Mouse (Mus musculus) intestine, embryonic 16.5 days (tissue): ENCODE measurements around the gene Tas2r117. TPM values are rescaled to one million over a fixed set of nuclear protein-coding genes. Genes with fewer than 3 reads are reported as not detected.
A peak's percentile ranks its signal among the peaks of the same experiment; 100 is the strongest.

Experiments used
- ATAC-seq: fragments of 200-750 bp; cut with Nextera tagmentation; 2 replicates; pipeline ENCODE4 v1.8.0; 2017; ENCODE audit warnings: moderate TSS enrichment, moderate library complexity
- H3K27ac ChIP-seq: fragments of 300-500 bp; sonication (generic); 2 replicates; pipeline ENCODE4 v1.5.1; 2014; ENCODE audit warnings: mild to moderate bottlenecking, low read length
- H3K27me3 ChIP-seq: fragments of 300-500 bp; sonication (generic); replicated peaks from 2 replicates; pipeline ENCODE4 v1.6.1; 2014; ENCODE audit warnings: low read length, control low read depth, mixed read lengths; ENCODE audit not compliant: control insufficient read depth, insufficient read depth
- H3K36me3 ChIP-seq: fragments of 300-500 bp; sonication (generic); 2 replicates; pipeline ENCODE4 v1.6.1; 2014; ENCODE audit warnings: low read length, control low read depth; ENCODE audit not compliant: control insufficient read depth, insufficient read depth
- H3K4me1 ChIP-seq: fragments of 300-500 bp; sonication (generic); 2 replicates; pipeline ENCODE4 v1.6.1; 2014; ENCODE audit warnings: low read length, control low read depth, mixed read lengths; ENCODE audit not compliant: control insufficient read depth, insufficient read depth
- H3K4me2 ChIP-seq: fragments of 300-500 bp; sonication (generic); 2 replicates; pipeline ENCODE4 v1.6.1; 2014; ENCODE audit warnings: low read depth, low read length, control low read depth
- H3K4me3 ChIP-seq: fragments of 300-500 bp; sonication (generic); 2 replicates; pipeline ENCODE4 v1.5.1; 2014; ENCODE audit warnings: mild to moderate bottlenecking, low read length
- H3K9ac ChIP-seq: fragments of 300-500 bp; sonication (generic); 2 replicates; pipeline ENCODE4 v1.6.1; 2014; ENCODE audit warnings: low read depth, low read length
- H3K9me3 ChIP-seq: fragments of 300-500 bp; sonication (generic); 2 replicates; pipeline ENCODE4 v1.6.1; 2016; ENCODE audit warnings: low read length, control low read depth; ENCODE audit not compliant: control insufficient read depth
- WGBS: fragments of 180-500 bp; shearing (Covaris S2); extraction: QIAGEN DNeasy Blood & Tissue Kit; methylation state at CpG from one replicate; pipeline ENCODE4 v1.1.7; 2014; 5-methylcytosine and 5-hydroxymethylcytosine counted together
- polyA plus RNA-seq: library from polyadenylated mRNA; unstranded; fragments of >200 nt; fragmentation: Nextera tagmentation; extraction: Ambion mirVana; gene quantifications from 2 replicates; pipeline ENCODE4 v1.2.1, GENCODE M21; 2015

The Tas2r117 gene
- polyA plus RNA-seq: not detected in 2 replicates

- H3K36me3 ChIP-seq: no peaks in the 10 kb centered on the region
- no peak within 1 kb of the TSS for H3K4me3 ChIP-seq
- 74% methylated on average over 1 of the region's 1 CpGs for WGBS
- H3K9me3 ChIP-seq: no peaks in the 10 kb centered on the region
- H3K4me2 ChIP-seq: no peak within 1 kb of the TSS
- H3K9ac ChIP-seq: no peak within 1 kb of the TSS
- H3K27ac ChIP-seq: no peak within 1 kb of the TSS
- ATAC-seq: no peak
- H3K4me1 ChIP-seq: no peaks in the 10 kb centered on the region
- no peaks in the 10 kb centered on the region for H3K27me3 ChIP-seq
Observed at GRCm38 (mm10) chr6:132802518-132802917, at the start of gene Tas2r117. TSS of gene Tas2r117 (plus strand) at chr6:132802818.

- Histone ChIP-seq H3K4me2 (no peak within 1 kb of the TSS), H3K27me3 (no peaks in the 10 kb centered on the region), H3K9me3 (no peaks in the 10 kb centered on the region), H3K4me3 (no peak within 1 kb of the TSS), H3K9ac (no peak within 1 kb of the TSS), H3K36me3 (no peaks in the 10 kb centered on the region), H3K4me1 (no peaks in the 10 kb centered on the region), H3K27ac (no peak within 1 kb of the TSS)
- WGBS: 89% methylated on average over 1 of the region's 1 CpGs
- no peak for ATAC-seq
Observed at GRCm38 (mm10) chr6:132754430-132754829, 48.2 kb upstream of the Tas2r117 start, which contains the start of gene Tas2r124. TSS of gene Tas2r124 (plus strand) at chr6:132754730.

- H3K9ac ChIP-seq: no peak within 1 kb of the TSS
- H3K4me3 ChIP-seq: no peak within 1 kb of the TSS
- no peak within 1 kb of the TSS for H3K27ac ChIP-seq
- H3K4me1 ChIP-seq: no peaks in the 10 kb centered on the region
- 94% methylated on average over 2 of the region's 2 CpGs for WGBS
- no peak within 1 kb of the TSS for H3K4me2 ChIP-seq
- ATAC-seq: no peak
- no peaks in the 10 kb centered on the region for H3K27me3 ChIP-seq
- no peaks in the 10 kb centered on the region for H3K9me3 ChIP-seq
- H3K36me3 ChIP-seq: no peaks in the 10 kb centered on the region
Observed at GRCm38 (mm10) chr6:132761831-132762230, 40.8 kb upstream of the Tas2r117 start, which contains the start of gene Tas2r102. TSS of gene Tas2r102 (plus strand) at chr6:132762131.

- no peaks in the 10 kb centered on the region for H3K27me3 ChIP-seq
- no peak within 1 kb of the TSS for H3K4me3 ChIP-seq
- H3K9me3 ChIP-seq: no peaks in the 10 kb centered on the region
- no peak within 1 kb of the TSS for H3K27ac ChIP-seq
- H3K4me1 ChIP-seq: no peaks in the 10 kb centered on the region
- H3K36me3 ChIP-seq: no peaks in the 10 kb centered on the region
- H3K9ac ChIP-seq: no peak within 1 kb of the TSS
- H3K4me2 ChIP-seq: no peak within 1 kb of the TSS
- ATAC-seq: no peak
Observed at GRCm38 (mm10) chr6:132778062-132778461, 24.6 kb upstream of the Tas2r117 start, which contains the start of gene Tas2r136. TSS of gene Tas2r136 (minus strand) at chr6:132778162.

GRCm38 (mm10) chr6:132795393-132795792 lies 7.2 kb upstream of the Tas2r117 start:
- H3K9me3 ChIP-seq: peaks cover 2% of the 10 kb centered on the region; the same call in 1 of the 2 replicates
- no peak overlapping the region for H3K4me3 ChIP-seq
- H3K9ac ChIP-seq: no peak overlapping the region
- 25% methylated on average over 1 of the region's 1 CpGs for WGBS
- no peaks in the 10 kb centered on the region for H3K4me1 ChIP-seq
- H3K4me2 ChIP-seq: no peak overlapping the region
- H3K27me3 ChIP-seq: no peaks in the 10 kb centered on the region
- H3K27ac ChIP-seq: no peak overlapping the region
- 0 out of 2 replicates have a peak, but pooled peaks have one; percentile 33 for ATAC-seq
- H3K36me3 ChIP-seq: no peaks in the 10 kb centered on the region

GRCm38 (mm10) chr6:132846842-132847241 lies 44.2 kb downstream of the Tas2r117 start, which contains the start of gene Tas2r123:
TSS of gene Tas2r123 (plus strand) at chr6:132847142.
- Histone ChIP-seq H3K27me3 (no peaks in the 10 kb centered on the region), H3K9ac (no peak within 1 kb of the TSS), H3K36me3 (no peaks in the 10 kb centered on the region), H3K4me2 (no peak within 1 kb of the TSS), H3K9me3 (no peaks in the 10 kb centered on the region), H3K27ac (no peak within 1 kb of the TSS), H3K4me1 (no peaks in the 10 kb centered on the region), H3K4me3 (no peak within 1 kb of the TSS)
- 74% methylated on average over 1 of the region's 1 CpGs for WGBS
- no peak for ATAC-seq

Other genes starting within 250 kb of the Tas2r117 start
- gene Prh1, start 233.0 kb upstream of the Tas2r117 start, polyA plus RNA-seq: not detected in 2 replicates
- gene Prp2, start 206.9 kb upstream of the Tas2r117 start, polyA plus RNA-seq: not detected in 2 replicates
- not detected in 2 replicates for gene A630073D07Rik, start 151.3 kb upstream of the Tas2r117 start, polyA plus RNA-seq
- gene Tas2r120, start 145.9 kb upstream of the Tas2r117 start, polyA plus RNA-seq: not detected in 2 replicates
- gene Tas2r121, start 101.8 kb upstream of the Tas2r117 start, polyA plus RNA-seq: not detected in 2 replicates
- gene Tas2r122, start 90.9 kb upstream of the Tas2r117 start, polyA plus RNA-seq: not detected in 2 replicates
- gene Tas2r115, start 64.8 kb upstream of the Tas2r117 start, polyA plus RNA-seq: not detected in 2 replicates
- not detected in 2 replicates for gene Tas2r124, start 48.1 kb upstream of the Tas2r117 start, polyA plus RNA-seq
- gene Tas2r102, start 40.7 kb upstream of the Tas2r117 start, polyA plus RNA-seq: not detected in 2 replicates
- gene Tas2r136, start 24.7 kb upstream of the Tas2r117 start, polyA plus RNA-seq: not detected in 2 replicates
- not detected in 2 replicates for gene Tas2r123, start 44.3 kb downstream of the Tas2r117 start, polyA plus RNA-seq
- not detected in 2 replicates for gene Tas2r116, start 52.6 kb downstream of the Tas2r117 start, polyA plus RNA-seq
- not detected in 2 replicates for gene Tas2r110, start 65.2 kb downstream of the Tas2r117 start, polyA plus RNA-seq
- gene Tas2r113, start 90.2 kb downstream of the Tas2r117 start, polyA plus RNA-seq: not detected in 2 replicates
- not detected in 2 replicates for gene Tas2r125, start 106.8 kb downstream of the Tas2r117 start, polyA plus RNA-seq
- gene Tas2r129, start 148.3 kb downstream of the Tas2r117 start, polyA plus RNA-seq: not detected in 2 replicates
- not detected in 2 replicates for gene Tas2r131, start 155.1 kb downstream of the Tas2r117 start, polyA plus RNA-seq
- not detected in 2 replicates for gene Tas2r109, start 178.1 kb downstream of the Tas2r117 start, polyA plus RNA-seq
- gene Tas2r103, start 234.3 kb downstream of the Tas2r117 start, polyA plus RNA-seq: not detected in 2 replicates